Mouse (Mus musculus) cerebellum, postnatal 25 days (tissue): ENCODE measurements around the gene Ccnt1.
"Not testable (repeated sequence)": the region's sequence is repeated elsewhere in the genome, so short reads cannot be mapped to it uniquely, and the experiment has no call there.

Experiments used
- DNase-seq, 2 experiments: peaks; one replicate each; pipeline ENCODE4 v3.0.0; 2021; ENCODE audit warnings: mixed read lengths in 2 of 2

Ccnt1 gene

DNA sequence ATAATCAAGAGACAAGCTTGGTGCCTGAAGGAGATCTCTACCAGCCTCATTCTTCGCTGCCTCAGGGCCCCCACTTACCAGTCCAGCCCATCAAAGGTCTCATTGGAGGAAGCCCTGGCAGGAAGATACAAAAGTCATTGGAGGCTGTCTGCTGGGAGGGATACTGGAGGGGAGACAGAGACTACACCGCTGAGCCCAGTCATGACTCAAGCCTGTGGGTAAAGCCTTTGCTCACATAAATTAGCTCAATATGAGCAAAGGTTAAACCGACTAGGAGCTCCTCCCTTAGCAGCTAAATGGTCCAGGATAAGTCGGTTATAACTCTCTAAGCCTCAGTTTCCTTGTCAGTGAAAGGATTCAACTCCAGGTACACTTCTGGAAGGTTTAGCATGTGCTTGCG, 24.3 kb upstream of the Ccnt1 start:
- DNase-seq: no peak

DNA sequence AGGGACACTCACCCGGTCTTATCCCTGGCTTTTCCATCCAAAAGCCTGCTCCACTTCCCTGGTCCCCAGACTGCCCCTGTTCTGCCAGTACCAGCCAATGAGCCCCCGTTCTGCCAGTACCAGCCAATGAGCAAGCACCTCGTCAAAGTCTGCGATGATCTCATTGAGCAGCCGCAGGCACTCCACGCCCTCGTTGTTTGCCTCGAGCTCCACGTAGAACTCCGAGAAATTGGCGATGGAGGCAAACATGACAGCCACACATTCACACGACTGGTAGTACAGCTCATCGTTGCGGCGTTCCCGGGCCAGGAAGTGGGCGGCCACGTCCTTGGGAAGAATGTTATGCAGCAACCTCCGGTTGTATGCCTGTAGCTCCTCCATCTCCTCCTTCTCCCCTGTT, 23.5 kb upstream of the Ccnt1 start:
- no peak for DNase-seq

DNA sequence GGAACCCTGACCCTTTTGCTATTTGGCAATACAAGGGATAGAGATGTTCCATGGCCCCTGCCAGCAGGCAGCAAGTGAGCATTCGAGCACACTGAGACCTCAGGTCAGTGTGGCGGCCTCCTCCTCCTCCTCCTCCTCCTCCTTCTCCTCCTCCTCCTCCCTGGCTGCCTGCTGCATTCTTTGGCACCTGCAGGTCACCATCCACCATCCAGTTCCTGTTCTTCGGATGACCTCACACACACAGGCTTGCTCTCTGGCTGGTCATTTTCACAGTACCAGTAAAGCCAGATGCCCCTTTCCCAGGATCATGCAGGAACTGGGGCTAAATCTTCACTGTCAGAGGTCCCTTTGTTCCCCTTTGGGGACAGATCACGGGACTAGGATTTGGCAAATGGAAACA, 20.7 kb upstream of the Ccnt1 start:
- no peak for DNase-seq

DNA sequence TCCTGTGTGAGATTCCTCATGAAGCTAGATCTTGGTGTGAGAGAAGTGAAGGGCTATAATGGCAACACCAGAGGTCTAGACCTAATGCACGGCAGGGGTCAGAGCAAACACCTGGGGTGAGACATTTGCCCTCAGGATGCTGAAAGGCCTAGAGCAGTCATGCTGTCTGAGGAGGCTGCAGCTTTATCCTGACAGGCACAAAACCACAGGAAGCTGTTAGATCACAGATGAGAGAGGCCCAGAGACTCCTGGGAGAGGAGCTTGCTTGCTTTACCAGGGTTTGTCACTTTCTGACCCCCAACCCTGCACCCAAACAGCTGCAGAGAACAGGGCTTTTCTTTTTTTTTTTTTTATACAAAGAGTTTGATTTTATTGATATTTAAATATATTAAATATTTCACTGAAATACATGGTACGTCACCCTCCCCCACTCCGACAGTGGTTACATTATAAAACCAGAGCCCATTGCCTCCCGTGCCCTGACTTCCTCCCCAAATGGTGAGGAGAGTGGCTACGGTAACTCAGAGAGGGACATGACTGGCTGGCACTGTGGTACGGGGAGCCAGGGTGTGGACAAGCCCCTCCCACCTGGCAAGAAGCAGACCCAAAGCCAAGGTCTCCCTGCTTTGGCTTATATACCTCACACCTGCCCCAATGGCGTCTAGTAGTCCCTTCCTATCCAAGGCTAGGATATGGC, 19.1 kb upstream of the Ccnt1 start:
- no peak for DNase-seq

DNA sequence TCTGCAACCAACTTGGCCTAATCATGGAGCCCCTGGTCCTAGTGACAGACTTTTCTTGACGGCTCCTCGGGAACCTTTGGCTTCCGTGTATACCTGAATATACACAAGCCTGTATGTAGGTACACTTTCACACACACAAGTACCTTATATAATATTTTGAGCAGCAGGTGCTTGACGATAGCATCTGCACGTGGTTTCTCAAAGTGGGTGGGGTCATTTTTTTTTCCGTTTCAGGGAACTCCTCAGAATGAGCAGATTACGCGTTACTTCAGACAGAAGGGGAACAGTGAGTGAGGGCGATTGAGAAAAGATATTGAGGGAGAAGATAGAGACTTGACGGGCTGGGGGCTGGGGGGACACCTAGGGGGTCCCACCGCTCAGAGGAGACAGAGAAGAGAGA, 17.0 kb upstream of the Ccnt1 start:
- no peak for DNase-seq

DNA sequence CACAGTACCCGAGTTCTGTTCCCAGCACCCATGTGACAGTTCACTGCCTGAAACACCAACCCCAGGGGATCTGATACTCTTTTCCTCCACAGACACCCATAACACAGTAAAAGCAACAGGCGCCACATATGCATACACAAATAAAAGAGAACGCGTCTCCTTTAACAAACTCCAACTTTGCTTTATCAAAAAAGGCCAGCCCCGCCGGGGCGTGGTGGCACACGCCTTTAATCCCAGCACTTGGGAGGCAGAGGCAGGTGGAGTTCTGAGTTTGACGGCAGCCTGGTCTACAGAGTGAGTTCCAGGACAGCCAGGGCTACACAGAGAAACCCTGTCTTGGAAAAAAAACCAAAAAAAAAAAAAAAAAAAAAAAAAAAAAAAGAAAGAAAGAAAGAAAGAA, 15.4 kb upstream of the Ccnt1 start:
- not testable (repeated sequence) for DNase-seq

DNA sequence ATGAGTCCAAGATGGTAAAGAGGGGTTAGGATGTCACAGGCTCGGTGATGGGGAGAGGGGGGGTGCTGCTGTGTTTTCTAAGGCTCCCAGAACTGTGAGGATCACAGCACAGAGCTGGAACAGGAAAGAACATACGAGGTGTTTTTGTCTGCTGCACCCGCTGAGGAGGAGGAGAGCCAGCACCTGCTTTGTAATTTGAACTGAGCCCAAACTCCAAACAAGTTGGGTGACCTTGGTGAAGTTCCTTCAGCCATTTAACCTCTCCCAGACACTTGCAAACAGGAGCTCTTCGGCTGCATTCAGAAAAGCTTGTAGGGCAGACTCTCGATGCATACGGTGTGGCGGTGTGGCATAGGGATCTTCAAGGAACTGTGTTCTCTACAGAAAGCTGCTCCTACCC, 14.7 kb upstream of the Ccnt1 start:
- DNase-seq: no peak

DNA sequence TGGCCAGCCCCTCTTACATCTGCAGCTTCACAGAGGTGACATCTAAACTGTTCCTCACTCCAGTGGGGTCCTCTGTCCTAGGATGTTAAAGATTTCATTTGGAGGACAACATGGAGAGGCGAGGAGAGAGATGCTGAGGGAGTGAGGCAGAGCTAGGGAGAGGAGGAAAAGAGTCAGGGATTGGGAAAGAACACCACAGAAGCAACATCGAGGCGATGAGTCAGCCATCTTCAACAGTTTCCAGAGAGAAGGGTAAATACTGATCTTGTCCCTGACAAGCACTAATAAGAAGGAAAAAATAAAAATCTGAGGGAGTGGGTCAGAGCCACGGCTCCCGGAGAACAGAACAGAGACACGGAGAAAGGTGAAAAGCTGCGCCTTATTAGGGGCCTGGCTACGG, 12.3 kb upstream of the Ccnt1 start:
- no peak for DNase-seq

DNA sequence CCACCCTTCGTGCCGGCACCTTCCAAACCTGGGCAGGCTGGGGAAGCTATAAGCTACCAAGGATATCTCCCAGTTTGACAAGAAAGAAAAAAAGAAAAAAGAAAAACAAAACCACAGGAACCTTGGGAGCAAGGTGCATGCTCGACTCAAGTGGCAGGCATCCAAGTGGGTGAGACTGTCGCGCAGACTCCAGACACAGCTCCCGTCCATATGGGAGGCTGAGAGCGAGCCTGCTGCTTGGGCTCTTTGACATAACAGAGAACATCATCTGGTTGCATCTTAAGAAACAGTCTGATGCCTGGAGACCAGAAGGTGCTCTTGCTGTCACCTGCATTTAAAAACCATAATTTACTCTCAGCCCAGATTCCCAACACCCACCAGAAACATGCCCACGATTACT, 11.7 kb upstream of the Ccnt1 start:
- DNase-seq: peak in 1 of 2 experiments; percentile 36

DNA sequence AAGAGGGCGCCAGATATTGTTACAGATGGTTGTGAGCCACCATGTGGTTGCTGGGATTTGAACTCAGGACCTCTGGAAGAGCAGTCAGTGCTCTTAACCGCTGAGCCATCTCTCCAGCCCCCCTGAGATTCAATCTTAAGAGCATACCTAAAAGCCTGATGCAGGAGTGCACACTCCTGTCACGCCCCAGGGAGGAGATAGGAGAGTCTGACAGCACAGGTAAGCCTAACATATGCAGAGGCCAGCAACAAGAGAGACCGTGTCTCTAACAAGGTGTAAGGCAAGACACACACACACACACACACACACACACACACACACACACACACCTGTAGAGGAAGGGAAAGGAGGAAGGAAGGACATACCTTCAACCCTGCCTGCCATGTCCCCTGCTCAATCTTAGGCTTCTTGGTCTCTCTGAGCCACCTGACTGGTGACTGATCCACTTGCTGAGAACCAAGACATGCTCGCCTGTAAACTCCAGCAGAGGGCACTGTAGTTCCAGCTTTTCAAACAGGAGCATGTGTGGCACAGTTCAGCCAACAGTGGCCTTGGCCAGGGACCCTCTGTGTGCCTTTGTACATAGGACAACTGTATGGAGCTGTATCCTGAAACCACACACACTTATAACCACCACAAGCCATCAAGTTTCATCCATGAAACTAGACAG, 9.2 kb upstream of the Ccnt1 start:
- peak; percentile 81 to 87 for DNase-seq

DNA sequence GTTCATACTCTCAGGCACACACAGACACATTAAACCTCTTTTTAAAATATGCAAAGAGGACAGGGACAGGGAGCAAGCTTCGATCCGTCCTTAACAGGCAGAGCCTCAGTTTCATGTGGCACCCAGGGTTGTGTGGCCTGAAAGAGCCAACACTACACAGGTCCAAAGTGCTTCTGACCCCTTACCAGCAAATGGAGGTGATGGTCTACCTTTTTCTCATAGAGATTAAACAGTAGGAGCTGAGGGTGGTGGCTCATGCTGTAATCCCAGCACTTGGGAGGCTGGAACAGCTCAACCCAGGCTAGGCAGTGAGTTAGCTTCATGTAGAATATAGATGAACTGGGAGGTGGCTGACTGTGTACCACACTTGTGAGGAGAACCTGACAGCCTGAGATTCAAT, 8.6 kb upstream of the Ccnt1 start:
- DNase-seq: no peak

DNA sequence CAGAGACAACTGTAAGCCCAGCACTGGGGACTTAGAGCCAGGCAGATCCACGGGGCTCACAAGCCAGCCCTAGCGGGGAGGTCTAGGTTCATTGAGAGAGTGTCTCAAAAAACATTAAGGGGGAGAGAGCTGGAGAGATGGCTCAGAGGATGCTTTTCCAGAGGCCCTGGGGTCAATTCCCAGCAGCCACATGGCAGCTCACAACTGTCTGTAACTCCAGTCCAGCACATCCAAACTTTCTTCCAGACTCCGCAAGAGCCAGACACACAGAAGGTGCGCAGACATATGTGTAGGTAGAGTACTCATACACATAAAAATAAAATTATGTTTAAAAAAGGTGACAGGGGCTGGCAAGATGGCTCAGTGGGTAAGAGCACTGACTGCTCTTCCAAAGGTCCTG, 2.6 kb upstream of the Ccnt1 start:
- DNase-seq: no peak

DNA sequence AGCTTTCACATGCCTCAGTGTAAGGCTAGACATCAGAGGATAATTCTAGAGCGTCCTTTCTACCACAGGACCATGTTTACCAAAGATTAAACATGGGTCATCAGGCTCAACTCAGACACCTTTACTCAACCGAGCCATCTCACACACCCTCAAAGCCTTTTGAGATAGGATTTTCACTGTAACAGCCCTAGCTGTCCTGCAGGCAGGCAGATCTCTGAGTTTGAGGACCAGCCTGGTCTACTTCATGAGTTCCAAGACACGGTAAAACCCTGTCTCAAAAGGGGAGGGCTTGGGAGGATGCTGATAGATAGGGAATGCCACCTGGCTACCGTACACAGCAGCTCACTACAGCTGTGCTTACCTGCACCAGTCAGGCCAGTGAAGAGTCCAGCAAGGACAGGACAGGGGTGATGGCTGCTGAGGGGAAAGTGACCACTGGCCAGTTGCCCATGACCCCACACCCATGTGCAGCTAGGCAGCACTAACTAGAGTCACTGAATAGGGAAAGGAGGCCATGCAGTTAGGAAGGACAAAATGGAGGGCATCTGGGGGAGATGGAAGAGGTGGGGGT, 843 bp downstream of the Ccnt1 start:
- peak in 1 of 2 experiments; percentile 22 for DNase-seq

DNA sequence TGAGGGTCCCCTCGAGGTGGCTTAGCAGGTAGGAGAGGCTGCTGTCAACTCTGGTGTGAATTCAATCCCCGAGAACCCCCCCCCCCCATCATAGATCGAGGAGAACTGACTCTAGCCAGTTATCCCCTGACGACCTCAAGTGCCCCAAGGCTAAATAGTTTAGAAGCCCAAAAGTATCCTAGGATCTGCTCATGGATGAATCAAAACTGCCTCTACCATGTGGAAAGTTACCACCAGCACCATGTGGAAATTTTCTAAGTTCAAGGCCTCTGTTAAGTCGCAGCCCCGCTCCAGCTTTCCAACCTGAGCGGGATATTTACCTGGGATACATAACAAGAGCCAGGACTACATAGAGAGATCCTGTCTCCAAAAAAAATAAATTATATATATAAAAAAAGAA, 1.5 kb downstream of the Ccnt1 start:
- no peak for DNase-seq

DNA sequence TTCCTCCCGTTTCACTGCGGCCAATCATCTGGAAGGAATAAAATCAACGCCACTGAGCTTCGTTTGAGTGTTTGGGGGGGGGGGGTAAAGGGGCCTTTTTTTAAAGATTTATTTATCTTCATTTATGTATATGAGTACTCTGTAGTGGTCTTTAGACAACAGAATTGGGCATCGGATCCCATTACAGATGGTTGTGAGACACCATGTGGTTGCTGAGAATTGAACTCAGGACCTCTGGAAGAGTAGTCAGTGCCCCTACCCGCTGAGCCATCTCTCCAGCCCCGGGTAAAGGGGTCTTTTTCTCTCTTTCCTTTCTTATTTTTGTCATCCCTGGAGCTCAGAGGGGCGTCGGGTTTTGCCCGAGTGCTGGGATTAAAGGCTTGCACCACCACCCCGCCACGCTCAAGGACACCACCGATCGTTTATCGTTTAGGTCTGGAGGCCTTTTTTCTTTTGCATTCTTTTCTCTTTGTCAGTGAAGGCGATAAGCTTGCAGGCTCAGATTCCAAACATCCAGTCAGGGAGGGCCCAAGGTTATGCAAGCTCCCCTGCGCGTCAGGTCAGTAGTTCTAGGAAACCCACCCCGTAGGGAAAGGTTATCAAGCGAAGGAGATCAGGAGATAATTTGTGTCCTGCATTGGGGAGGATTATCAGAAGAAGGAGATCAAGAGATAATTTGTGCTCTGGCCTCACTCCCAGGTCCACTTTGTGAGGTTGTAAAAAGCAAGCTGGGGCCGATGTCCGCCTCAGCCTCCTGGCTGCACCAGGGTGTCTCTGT, 2.3 kb downstream of the Ccnt1 start:
- DNase-seq: peak; percentile 17 to 23

DNA sequence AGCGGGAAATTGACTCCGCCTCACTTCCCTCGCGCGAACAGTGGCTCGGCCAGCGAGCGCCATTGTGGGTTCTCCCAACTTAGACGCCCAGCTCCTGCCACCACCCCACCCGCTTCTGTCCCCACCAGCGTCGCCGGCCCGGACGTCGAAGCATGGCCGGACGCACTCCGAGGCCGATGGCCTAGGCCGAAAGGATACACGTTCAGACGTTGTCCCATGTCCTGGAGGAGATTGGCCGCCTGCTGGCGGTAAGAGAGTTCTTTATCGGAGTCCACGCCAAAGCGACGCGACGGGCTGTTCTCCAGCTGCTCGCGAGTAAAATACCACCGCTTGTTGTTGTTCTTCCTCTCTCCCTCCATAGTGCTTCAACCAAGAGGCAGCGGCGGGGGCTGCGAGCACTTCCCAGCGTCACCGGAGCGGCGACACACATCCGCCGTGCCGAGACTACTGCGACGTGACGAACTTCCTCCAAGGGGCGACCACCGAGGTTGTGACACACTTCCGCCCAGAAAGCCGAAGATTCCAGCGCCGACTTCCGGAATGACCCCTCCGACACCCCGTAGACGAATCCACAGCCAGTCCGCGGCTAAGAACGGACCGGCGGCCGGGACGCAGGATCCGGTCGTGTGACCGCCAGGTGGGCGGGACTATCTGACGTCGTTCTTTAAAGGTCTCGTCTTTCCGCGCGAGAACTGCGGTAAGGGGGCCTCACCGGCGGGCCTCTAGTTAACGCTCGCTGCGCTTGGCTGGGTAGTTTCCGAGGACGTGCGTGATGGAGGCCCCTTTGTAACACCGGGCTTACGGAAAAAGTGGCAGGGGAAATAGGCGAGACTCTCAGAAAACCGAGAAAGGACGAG, 3.2 kb downstream of the Ccnt1 start:
- peak; percentile 100 for DNase-seq

DNA sequence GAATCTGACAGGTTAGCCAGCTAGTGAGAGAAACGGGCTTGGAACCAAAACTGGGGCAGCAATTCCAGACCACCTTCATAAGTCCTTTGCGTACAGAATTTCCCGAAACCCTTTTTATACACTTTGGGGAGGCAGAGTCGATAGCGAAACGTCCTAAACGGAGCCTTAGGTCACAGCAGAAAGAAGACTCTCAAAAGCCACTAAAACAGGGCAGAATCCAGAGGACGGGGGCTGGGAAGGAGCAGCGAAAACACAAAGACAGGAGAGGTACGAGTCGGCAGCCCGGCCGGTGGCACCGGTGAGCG, 3.8 kb downstream of the Ccnt1 start:
- no peak for DNase-seq

DNA sequence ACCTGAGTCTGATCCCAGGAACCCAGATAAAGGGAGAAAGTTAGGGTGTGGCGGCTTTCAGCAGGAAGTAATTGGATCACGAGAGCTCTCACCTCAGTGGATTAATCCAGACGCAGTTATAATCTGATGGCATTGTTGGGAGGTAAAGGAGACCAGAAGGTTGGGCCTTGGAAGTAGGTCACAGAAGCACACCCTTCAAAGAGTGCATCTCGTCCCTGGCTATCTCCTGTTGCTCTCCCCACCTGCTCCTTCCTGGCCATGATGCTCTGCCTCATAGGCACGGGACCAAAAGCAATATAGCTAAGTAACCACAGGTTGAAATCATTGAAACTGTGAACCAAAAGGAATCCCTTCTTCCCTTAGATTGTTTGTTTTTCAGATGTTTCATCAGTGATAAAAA, 13.5 kb downstream of the Ccnt1 start:
- DNase-seq: peak; percentile 30 to 55

DNA sequence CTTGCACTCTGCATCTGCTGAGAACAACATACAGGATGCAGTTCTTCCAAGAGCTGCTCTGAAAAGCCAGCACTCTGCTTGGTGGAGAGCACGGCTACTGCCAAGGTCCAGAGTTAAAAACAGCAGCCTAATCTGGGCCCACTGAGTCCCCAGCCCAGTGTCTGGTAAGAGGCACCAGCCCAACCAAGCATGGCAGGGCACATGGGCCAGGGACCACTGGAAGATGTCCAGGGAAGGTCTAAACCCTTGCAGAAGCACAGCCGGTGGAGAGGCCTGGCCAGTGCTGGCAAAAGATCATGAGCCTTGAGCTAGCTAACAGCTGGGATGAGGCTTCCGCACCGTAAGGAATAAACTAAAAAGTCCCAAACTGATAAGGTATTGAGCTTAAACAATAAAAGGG, 14.8 kb downstream of the Ccnt1 start:
- DNase-seq: no peak

DNA sequence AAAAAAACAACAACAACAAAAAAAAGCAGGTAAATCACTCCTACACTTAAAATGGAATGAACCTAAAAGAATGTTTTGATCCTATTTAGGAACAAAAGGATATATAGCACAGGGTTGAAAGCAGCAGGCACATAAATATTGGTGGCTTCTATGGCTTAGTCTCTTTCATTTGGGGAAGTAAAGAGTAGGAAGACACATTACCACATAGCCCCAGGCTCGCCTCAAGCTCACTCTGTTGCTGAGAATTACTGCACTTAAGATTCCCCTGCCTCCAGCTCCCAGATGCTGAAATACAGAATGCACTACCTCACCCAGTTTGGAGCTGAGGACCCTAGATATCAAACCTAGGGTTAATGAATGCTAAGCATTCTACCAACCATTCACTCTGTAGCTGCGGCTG, 18.0 kb downstream of the Ccnt1 start:
- no peak for DNase-seq

DNA sequence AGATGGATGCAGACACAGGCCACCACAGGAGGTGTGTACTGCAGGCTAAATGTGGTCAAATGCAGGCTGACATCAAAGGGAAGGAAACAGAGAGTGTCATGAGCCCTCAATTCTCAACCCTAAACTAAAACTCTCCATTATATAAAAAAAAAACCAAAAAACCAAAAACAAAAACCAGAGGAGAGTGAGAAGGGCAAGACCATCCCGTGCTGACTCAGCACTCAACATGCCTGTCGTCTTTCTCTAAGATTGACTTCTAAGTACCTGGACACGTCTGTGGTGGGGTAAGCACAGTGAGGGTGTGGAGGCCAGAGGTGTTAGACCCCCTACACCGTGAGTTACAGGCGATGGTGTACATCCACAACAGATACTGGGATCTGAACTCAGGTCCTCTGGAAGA, 23.9 kb downstream of the Ccnt1 start:
- DNase-seq: no peak

DNA sequence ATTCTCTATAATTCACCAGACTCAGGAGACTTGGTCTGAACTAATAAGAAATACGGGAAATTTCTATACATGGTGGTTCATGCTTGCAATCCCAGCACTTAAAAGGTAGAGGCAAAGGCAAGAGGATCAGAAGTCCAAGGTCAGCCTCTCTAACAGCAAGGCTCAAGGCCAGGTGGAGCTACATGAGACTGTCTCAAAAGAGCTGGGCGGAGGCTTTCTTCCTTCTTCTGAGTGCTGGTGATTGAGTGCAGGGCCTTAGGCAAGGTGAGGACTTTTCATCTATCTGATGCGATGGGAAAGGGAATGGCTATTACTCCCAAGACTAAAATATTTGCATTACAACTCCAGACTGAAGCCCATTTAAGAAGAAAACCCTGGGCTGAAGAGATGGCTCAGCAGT, 25.6 kb downstream of the Ccnt1 start:
- DNase-seq: no peak

DNA sequence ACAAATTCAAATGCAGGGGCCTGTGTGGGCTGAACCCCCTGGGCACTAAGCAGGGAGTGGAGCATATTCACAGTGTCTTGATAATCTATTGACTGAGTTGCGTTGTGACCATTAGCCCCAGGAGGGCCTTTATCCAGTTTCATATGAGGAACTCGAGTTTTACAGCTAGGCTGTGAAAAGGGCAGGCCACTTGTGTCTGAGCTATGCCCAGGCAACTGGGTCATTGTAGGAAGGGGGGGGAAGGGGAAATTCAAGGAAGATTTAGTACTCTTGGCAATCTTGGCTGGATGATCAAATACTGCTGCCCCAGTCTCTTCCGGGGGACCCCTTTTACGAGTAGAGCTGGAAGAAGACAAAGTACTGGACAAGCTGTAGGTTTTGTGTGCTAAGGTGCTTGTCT, 27.4 kb downstream of the Ccnt1 start:
- no peak for DNase-seq
